Mouse (Mus musculus): ENCODE measurements at regions not wholly inside any gene's neighbourhood (a gene's known extent, or its start where the extent isn't known, plus 50 kb on each side); places are given as distances from the start of the nearest gene placed in this dataset.

DNA sequence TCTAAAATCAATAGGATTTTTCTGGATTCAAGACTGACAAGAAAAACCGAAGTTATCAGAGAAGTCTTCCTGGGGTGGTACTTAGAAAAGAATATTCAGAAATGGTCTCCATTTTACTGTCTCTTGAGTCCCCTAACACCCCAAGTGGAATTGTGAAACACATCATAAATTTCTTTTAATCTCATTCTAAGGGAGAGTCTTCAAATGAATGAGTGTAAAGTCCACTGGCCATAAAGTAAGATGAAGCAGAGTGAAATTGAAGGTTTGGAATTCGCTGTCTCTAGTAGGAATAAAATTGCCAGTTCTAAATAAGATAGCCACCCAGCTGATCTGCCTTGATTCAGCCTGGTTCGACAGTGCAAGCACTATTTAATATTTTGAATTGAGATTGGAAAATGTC lies 350.0 kb downstream of the Slc16a7 start:
- no peak overlapping the region for H3K9ac ChIP-seq (ENCODE audit: low read depth, poor library complexity, severe bottlenecking)
- no peaks in the 10 kb centered on the region for H3K9me3 ChIP-seq (replicated peaks; ENCODE audit: control insufficient read depth, insufficient read depth, low read length, poor library complexity, severe bottlenecking)
- H3K4me3 ChIP-seq (ENCODE audit: low read depth, low read length): no peak overlapping the region
- H3K27ac ChIP-seq (ENCODE audit: insufficient read depth, low read length): no peak overlapping the region
- H3K36me3 ChIP-seq (ENCODE audit: control insufficient read depth, insufficient read depth, low read length, poor library complexity, severe bottlenecking): no peaks in the 10 kb centered on the region
- no peaks in the 10 kb centered on the region for H3K27me3 ChIP-seq (ENCODE audit: control insufficient read depth, insufficient read depth, low read length, poor library complexity, severe bottlenecking)
- TF ChIP-seq EP300 (IDR thresholded peaks at IDR 0.05; ENCODE audit: insufficient read depth, low read depth, low read length): no peak
- TF ChIP-seq CTCF (IDR thresholded peaks at IDR 0.05; ENCODE audit: low read depth, low read length): no peak
- TF ChIP-seq POLR2A (IDR thresholded peaks at IDR 0.05; ENCODE audit: insufficient read depth, low read length): no peak
- H3K4me1 ChIP-seq (ENCODE audit: control insufficient read depth, insufficient read depth, low read length): no peaks in the 10 kb centered on the region

GRCm38 (mm10) chr10:125035631-125036030 lies 353.6 kb downstream of the Slc16a7 start:
- Histone ChIP-seq H3K36me3 (ENCODE audit: control insufficient read depth, insufficient read depth, low read length, poor library complexity, severe bottlenecking) (no peaks in the 10 kb centered on the region), H3K4me3 (ENCODE audit: low read depth, low read length) (no peak overlapping the region), H3K27me3 (ENCODE audit: control insufficient read depth, insufficient read depth, low read length, poor library complexity, severe bottlenecking) (no peaks in the 10 kb centered on the region), H3K9ac (ENCODE audit: low read depth, poor library complexity, severe bottlenecking) (no peak overlapping the region), H3K4me1 (ENCODE audit: control insufficient read depth, insufficient read depth, low read length) (no peaks in the 10 kb centered on the region), H3K27ac (ENCODE audit: insufficient read depth, low read length) (no peak overlapping the region), H3K9me3 (replicated peaks; ENCODE audit: control insufficient read depth, insufficient read depth, low read length, poor library complexity, severe bottlenecking) (no peaks in the 10 kb centered on the region)
- no peak for TF ChIP-seq EP300 (IDR thresholded peaks at IDR 0.05; ENCODE audit: insufficient read depth, low read depth, low read length)
- TF ChIP-seq POLR2A (IDR thresholded peaks at IDR 0.05; ENCODE audit: insufficient read depth, low read length): no peak
- TF ChIP-seq CTCF (IDR thresholded peaks at IDR 0.05; ENCODE audit: low read depth, low read length): no peak

- Histone ChIP-seq H3K4me3 (ENCODE audit: low read depth, low read length) (no peak overlapping the region), H3K27me3 (ENCODE audit: control insufficient read depth, insufficient read depth, low read length, poor library complexity, severe bottlenecking) (no peaks in the 10 kb centered on the region), H3K9ac (ENCODE audit: low read depth, poor library complexity, severe bottlenecking) (no peak overlapping the region), H3K27ac (ENCODE audit: insufficient read depth, low read length) (no peak overlapping the region), H3K36me3 (ENCODE audit: control insufficient read depth, insufficient read depth, low read length, poor library complexity, severe bottlenecking) (no peaks in the 10 kb centered on the region), H3K4me1 (ENCODE audit: control insufficient read depth, insufficient read depth, low read length) (no peaks in the 10 kb centered on the region), H3K9me3 (replicated peaks; ENCODE audit: control insufficient read depth, insufficient read depth, low read length, poor library complexity, severe bottlenecking) (no peaks in the 10 kb centered on the region)
- no peak for TF ChIP-seq CTCF (IDR thresholded peaks at IDR 0.05; ENCODE audit: low read depth, low read length)
- TF ChIP-seq POLR2A (IDR thresholded peaks at IDR 0.05; ENCODE audit: insufficient read depth, low read length): no peak
- TF ChIP-seq EP300 (IDR thresholded peaks at IDR 0.05; ENCODE audit: insufficient read depth, low read depth, low read length): no peak
These were observed 360.9 kb downstream of the Slc16a7 start for GRCm38 (mm10) chr10:125028347-125028746.

DNA sequence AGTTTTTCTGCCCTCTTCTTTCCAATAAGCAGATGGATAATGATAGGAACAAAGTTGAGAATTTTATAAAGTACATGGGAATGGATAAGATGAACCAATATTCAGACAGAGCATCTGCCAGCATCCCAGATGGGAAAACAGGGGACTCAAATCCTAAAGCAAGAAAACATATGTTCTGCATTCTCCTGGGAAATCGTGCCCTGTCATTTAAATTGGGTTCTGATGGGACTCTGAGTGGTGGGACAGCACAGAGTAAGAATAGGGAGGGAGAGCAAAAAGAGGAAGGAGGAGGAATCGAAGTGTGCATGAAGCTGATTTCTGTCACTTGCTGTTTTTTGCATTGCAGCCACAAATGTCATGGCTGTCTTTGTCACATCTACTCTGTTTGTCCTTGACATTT lies 362.4 kb downstream of the Slc16a7 start:
- Histone ChIP-seq H3K36me3 (ENCODE audit: control insufficient read depth, insufficient read depth, low read length, poor library complexity, severe bottlenecking) (no peaks in the 10 kb centered on the region), H3K27ac (ENCODE audit: insufficient read depth, low read length) (no peak overlapping the region), H3K4me3 (ENCODE audit: low read depth, low read length) (no peak overlapping the region), H3K27me3 (ENCODE audit: control insufficient read depth, insufficient read depth, low read length, poor library complexity, severe bottlenecking) (no peaks in the 10 kb centered on the region), H3K9me3 (replicated peaks; ENCODE audit: control insufficient read depth, insufficient read depth, low read length, poor library complexity, severe bottlenecking) (no peaks in the 10 kb centered on the region), H3K9ac (ENCODE audit: low read depth, poor library complexity, severe bottlenecking) (no peak overlapping the region), H3K4me1 (ENCODE audit: control insufficient read depth, insufficient read depth, low read length) (no peaks in the 10 kb centered on the region)
- no peak for TF ChIP-seq EP300 (IDR thresholded peaks at IDR 0.05; ENCODE audit: insufficient read depth, low read depth, low read length)
- no peak for TF ChIP-seq CTCF (IDR thresholded peaks at IDR 0.05; ENCODE audit: low read depth, low read length)
- no peak for TF ChIP-seq POLR2A (IDR thresholded peaks at IDR 0.05; ENCODE audit: insufficient read depth, low read length)
